Mouse (Mus musculus): Measurements from ENCODE around the gene Thap7.

DNA sequence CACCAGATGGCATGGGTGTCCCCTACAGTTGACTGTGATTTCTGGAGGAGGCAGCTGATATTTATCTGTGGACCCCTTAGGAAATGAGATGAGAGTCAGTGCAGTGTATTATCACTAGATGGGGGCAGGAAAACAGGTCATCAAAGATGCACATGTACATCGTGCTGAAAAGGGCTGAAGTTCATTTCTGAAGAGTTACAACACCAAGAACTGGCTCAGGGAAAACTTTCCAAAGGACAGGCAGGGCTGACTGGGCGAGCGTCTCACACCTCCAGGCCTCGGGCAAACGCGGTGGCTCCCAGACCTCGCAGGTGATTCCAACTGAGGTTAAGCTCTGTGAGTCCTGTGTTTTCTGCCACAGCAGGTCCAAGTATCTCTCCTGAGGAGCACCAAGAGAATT lies 21.9 kb upstream of the Thap7 start:
- no peak for TF ChIP-seq CTCF (IDR thresholded peaks at IDR 0.05)
- no peak for TF ChIP-seq EP300 (IDR thresholded peaks at IDR 0.05; ENCODE audit: insufficient read depth, low read depth, low read length)

Measured in heart, adult 2 months (tissue).